14 mouse cellular contexts compared by ENCODE assay signal in genomic region chr11:8532112-8532747, GRCm38 (mm10).
DNase-seq lines count a peak whose midpoint lies in the region; ATAC-seq and TF ChIP-seq lines count a peak whose summit lies in the region.
"Had no signal": no experiment of that assay in that cellular context is flagged by ENCODE, and none has a peak within 500 bp of the region (broad histone marks: within the 10 kb centered on the region; RNA-seq: fewer than 3 reads in every experiment).

No protein-coding gene starts in this region.

- ATAC-seq in kidney, postnatal 0 days (replicated peaks; ENCODE audit: low FRiP score, low read depth) = 0 out of 2 replicates have a peak, but pooled peaks have one; percentile 12
- no peak for ATAC-seq in kidney, embryonic 15.5 days (replicated peaks; ENCODE audit: low FRiP score)
- peak; percentile 52 for ATAC-seq in forebrain, embryonic 13.5 days
- ATAC-seq in midbrain, embryonic 11.5 days (ENCODE audit: low FRiP score) = peak; percentile 71; the same call in 1 of the 2 replicates

- 93% methylated on average over 10 of the region's 10 CpGs for WGBS in kidney, postnatal 0 days
- WGBS in kidney, embryonic 15.5 days = 93% methylated on average over 10 of the region's 10 CpGs
- WGBS in forebrain, embryonic 13.5 days = 83% methylated on average over 10 of the region's 10 CpGs
- WGBS in midbrain, embryonic 11.5 days = 82% methylated on average over 10 of the region's 10 CpGs

- H3K9ac ChIP-seq in kidney, postnatal 0 days (ENCODE audit: low read depth, low read length) = no peak overlapping the region
- no peak overlapping the region for H3K9ac ChIP-seq in kidney, embryonic 15.5 days
- no peak overlapping the region for H3K9ac ChIP-seq in forebrain, embryonic 13.5 days
- H3K9ac ChIP-seq in midbrain, embryonic 11.5 days (ENCODE audit: low read length) = no peak overlapping the region
- H3K9ac ChIP-seq: liver, embryonic 15.5 days; stomach, embryonic 15.5 days had no signal

- no peak overlapping the region for H3K27ac ChIP-seq in kidney, postnatal 0 days
- no peak overlapping the region for H3K27ac ChIP-seq in kidney, embryonic 15.5 days
- H3K27ac ChIP-seq in forebrain, embryonic 13.5 days = no peak overlapping the region
- H3K27ac ChIP-seq in midbrain, embryonic 11.5 days (ENCODE audit: low read depth, low read length) = no peak overlapping the region
- H3K27ac ChIP-seq: liver, embryonic 15.5 days; stomach, embryonic 15.5 days had no signal

- no peaks in the 10 kb centered on the region for H3K27me3 ChIP-seq in kidney, postnatal 0 days (ENCODE audit: insufficient read depth, low read length)
- H3K27me3 ChIP-seq in kidney, embryonic 15.5 days = no peaks in the 10 kb centered on the region
- H3K27me3 ChIP-seq in forebrain, embryonic 13.5 days = no peaks in the 10 kb centered on the region
- H3K27me3 ChIP-seq in midbrain, embryonic 11.5 days (ENCODE audit: control insufficient read depth, insufficient read depth, low read length) = no peaks in the 10 kb centered on the region
- H3K27me3 ChIP-seq: liver, embryonic 15.5 days; stomach, embryonic 15.5 days had no signal

- no peak for DNase-seq in kidney, postnatal 0 days (ENCODE audit: low spot score)
- DNase-seq in midbrain, embryonic 11.5 days (ENCODE audit: low spot score, missing footprints) = no peak
- DNase-seq in retina, postnatal 1 day = peak; percentile 50
- DNase-seq in gastrocnemius, postnatal 4 days (ENCODE audit: low spot score in 2 of 2) = no peak
- DNase-seq in kidney, postnatal 25 days = no peak
- DNase-seq in frontal cortex, postnatal 14 days (ENCODE audit: low spot score in 2 of 2) = no peak
- DNase-seq: cerebellum, adult 8-10 months; kidney, postnatal 10 days; lung, postnatal 4 days; right cerebral cortex, postnatal 14 days had no signal

- TF ChIP-seq CTCF in kidney, postnatal 0 days (IDR thresholded peaks at IDR 0.05; ENCODE audit: low read depth) = no peak

- H3K4me3 ChIP-seq in kidney, postnatal 0 days (replicated peaks; ENCODE audit: low read depth, low read length) = no peak overlapping the region
- H3K4me3 ChIP-seq in kidney, embryonic 15.5 days (replicated peaks) = no peak overlapping the region
- no peak overlapping the region for H3K4me3 ChIP-seq in forebrain, embryonic 13.5 days
- no peak overlapping the region for H3K4me3 ChIP-seq in midbrain, embryonic 11.5 days (ENCODE audit: low read depth, low read length)
- H3K4me3 ChIP-seq: liver, embryonic 15.5 days; stomach, embryonic 15.5 days had no signal

- H3K9me3 ChIP-seq in kidney, postnatal 0 days (replicated peaks; ENCODE audit: low read length) = no peaks in the 10 kb centered on the region
- H3K9me3 ChIP-seq in kidney, embryonic 15.5 days (replicated peaks) = no peaks in the 10 kb centered on the region
- no peaks in the 10 kb centered on the region for H3K9me3 ChIP-seq in forebrain, embryonic 13.5 days (replicated peaks)
- no peaks in the 10 kb centered on the region for H3K9me3 ChIP-seq in midbrain, embryonic 11.5 days (ENCODE audit: control insufficient read depth, low read length)
- H3K9me3 ChIP-seq: liver, embryonic 15.5 days; stomach, embryonic 15.5 days had no signal

- H3K4me1 ChIP-seq in kidney, postnatal 0 days (replicated peaks; ENCODE audit: insufficient read depth, low read length) = no peaks in the 10 kb centered on the region; the same call in 1 of the 2 replicates
- peaks cover 17% of the 10 kb centered on the region for H3K4me1 ChIP-seq in kidney, embryonic 15.5 days
- H3K4me1 ChIP-seq in forebrain, embryonic 13.5 days = peaks cover 8% of the 10 kb centered on the region; the same call in 1 of the 2 replicates
- peaks cover 4% of the 10 kb centered on the region; the same call in 1 of the 2 replicates for H3K4me1 ChIP-seq in midbrain, embryonic 11.5 days (ENCODE audit: control insufficient read depth, insufficient read depth, low read length)
- H3K4me1 ChIP-seq: liver, embryonic 15.5 days; stomach, embryonic 15.5 days had no signal

- H3K4me2 ChIP-seq in kidney, postnatal 0 days (ENCODE audit: low read length) = no peak overlapping the region
- no peak overlapping the region for H3K4me2 ChIP-seq in kidney, embryonic 15.5 days
- no peak overlapping the region for H3K4me2 ChIP-seq in forebrain, embryonic 13.5 days
- H3K4me2 ChIP-seq in midbrain, embryonic 11.5 days = no peak overlapping the region
- H3K4me2 ChIP-seq: liver, embryonic 15.5 days; stomach, embryonic 15.5 days had no signal

- peaks cover 20% of the 10 kb centered on the region; the same call in 1 of the 2 replicates for H3K36me3 ChIP-seq in kidney, postnatal 0 days (ENCODE audit: insufficient read depth, low read length)
- H3K36me3 ChIP-seq in kidney, embryonic 15.5 days = peaks cover 63% of the 10 kb centered on the region
- no peaks in the 10 kb centered on the region for H3K36me3 ChIP-seq in forebrain, embryonic 13.5 days (ENCODE audit: poor library complexity, severe bottlenecking)
- H3K36me3 ChIP-seq in midbrain, embryonic 11.5 days (ENCODE audit: control insufficient read depth, insufficient read depth, low read length) = no peaks in the 10 kb centered on the region
